Mouse (Mus musculus): ENCODE results near the gene Tmsb4x.
A peak's percentile ranks its signal among the peaks of the same experiment; 100 is the strongest.

DNA sequence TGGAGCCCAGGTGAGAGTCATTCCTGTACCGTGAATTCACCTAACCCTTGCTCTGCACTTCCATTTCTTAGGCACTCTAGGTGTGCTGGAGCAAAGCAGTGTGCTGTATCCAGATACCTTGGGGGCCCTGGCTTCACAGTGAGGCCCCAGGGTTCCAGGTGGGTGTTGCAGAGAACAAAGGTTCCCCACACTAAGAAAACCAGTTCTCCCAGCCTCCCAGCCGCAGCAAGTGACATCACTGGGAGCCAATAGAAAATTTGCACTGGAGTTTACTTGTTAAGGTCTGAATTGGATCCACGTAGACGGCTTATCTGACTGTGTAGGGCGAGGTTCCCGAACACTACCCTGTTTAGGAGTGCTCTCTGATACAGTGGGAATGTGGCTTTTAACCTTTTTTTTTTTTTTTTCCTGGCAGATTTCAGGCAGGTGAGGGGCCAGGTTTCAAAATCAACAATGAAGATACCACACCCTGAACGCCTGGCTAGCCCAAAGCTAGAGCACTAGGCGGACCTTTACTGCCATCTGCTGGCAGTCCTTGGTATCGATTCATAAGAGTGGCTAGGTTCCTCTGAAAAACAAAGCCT is 24.1 kb upstream of the Tmsb4x start:
- TF ChIP-seq CTCF (IDR thresholded peaks at IDR 0.05; ENCODE audit: control insufficient read depth, insufficient read depth, insufficient replicate concordance, low read depth, low read length) (peak; percentile 49; the same call in 1 of the 2 replicates), POLR2A (IDR thresholded peaks at IDR 0.05; ENCODE audit: control insufficient read depth, low read depth, low read length) (no peak)

All from testis, adult 2 months (tissue).